Mouse (Mus musculus) erythroblast, embryonic 14.5 days (primary cell): ENCODE data around the gene Mbnl2. TPM values are rescaled to one million over a fixed set of nuclear protein-coding genes. Genes with fewer than 3 reads are reported as not detected.

Experiments used
- H3K27me3 ChIP-seq: 2 replicates; pipeline ENCODE4 v1.6.1; 2012; ENCODE audit warnings: inconsistent platforms; ENCODE audit not compliant: control insufficient read depth
- H3K36me3 ChIP-seq: 2 replicates; pipeline ENCODE4 v1.6.1; 2012; ENCODE audit warnings: mild to moderate bottlenecking, inconsistent platforms; ENCODE audit not compliant: control insufficient read depth
- H3K4me1 ChIP-seq: 2 replicates; pipeline ENCODE4 v1.6.1; 2012; ENCODE audit warnings: inconsistent platforms; ENCODE audit not compliant: control insufficient read depth
- H3K4me3 ChIP-seq: replicated peaks from 2 replicates; pipeline ENCODE3; 2012; ENCODE audit warnings: moderate library complexity, mild to moderate bottlenecking, inconsistent platforms
- H3K9me3 ChIP-seq: 2 replicates; pipeline ENCODE4 v1.6.1; 2012; ENCODE audit warnings: low read length, inconsistent platforms, mixed read lengths; ENCODE audit not compliant: control insufficient read depth
- GATA1 ChIP-seq: IDR thresholded peaks from 2 replicates; pipeline ENCODE4 v1.6.1; 2012; ENCODE audit warnings: low read length, inconsistent platforms, mixed read lengths
- TAL1 ChIP-seq: IDR thresholded peaks from 3 replicates; pipeline ENCODE4 v1.6.1; 2012; ENCODE audit warnings: low read length, inconsistent platforms, mixed read lengths
- polyA plus RNA-seq: library from polyadenylated mRNA; stranded (reverse); fragments of >175 nt; gene quantifications from 2 replicates; pipeline ENCODE4 v1.2.3, GENCODE M21; 2012

The Mbnl2 gene
- polyA plus RNA-seq, 1 experiment, result 0.18 TPM

- no peaks in the 10 kb centered on the region; the same call in 1 of the 2 replicates for H3K36me3 ChIP-seq
- H3K27me3 ChIP-seq, result no peaks in the 10 kb centered on the region
- no peak for TF ChIP-seq TAL1
- TF ChIP-seq GATA1, result no peak
- peaks cover 2% of the 10 kb centered on the region; the same call in 1 of the 2 replicates for H3K9me3 ChIP-seq
- no peak overlapping the region for H3K4me3 ChIP-seq
- no peaks in the 10 kb centered on the region for H3K4me1 ChIP-seq
These were observed 43.0 kb downstream of the Mbnl2 start for GRCm38 (mm10) chr14:120318326-120318935.

GRCm38 (mm10) chr14:120318974-120319731 lies 43.7 kb downstream of the Mbnl2 start:
- Histone ChIP-seq H3K9me3 (peaks cover 2% of the 10 kb centered on the region; the same call in 1 of the 2 replicates), H3K36me3 (no peaks in the 10 kb centered on the region; the same call in 1 of the 2 replicates), H3K4me1 (no peaks in the 10 kb centered on the region), H3K27me3 (no peaks in the 10 kb centered on the region), H3K4me3 (no peak overlapping the region)
- no peak for TF ChIP-seq TAL1
- no peak for TF ChIP-seq GATA1

- no peaks in the 10 kb centered on the region for H3K4me1 ChIP-seq
- H3K27me3 ChIP-seq, result no peaks in the 10 kb centered on the region
- peaks cover 3% of the 10 kb centered on the region for H3K36me3 ChIP-seq
- H3K4me3 ChIP-seq, result no peak overlapping the region
- H3K9me3 ChIP-seq, result peaks cover 2% of the 10 kb centered on the region; the same call in 1 of the 2 replicates
- TF ChIP-seq TAL1 (no peak), GATA1 (no peak)
These were observed 46.6 kb downstream of the Mbnl2 start for GRCm38 (mm10) chr14:120322041-120322440.

- Histone ChIP-seq H3K4me3 (no peak overlapping the region), H3K9me3 (no peaks in the 10 kb centered on the region), H3K27me3 (no peaks in the 10 kb centered on the region), H3K4me1 (no peaks in the 10 kb centered on the region), H3K36me3 (peaks cover 3% of the 10 kb centered on the region)
- TF ChIP-seq GATA1 (no peak), TAL1 (no peak)
These were observed 47.6 kb downstream of the Mbnl2 start for GRCm38 (mm10) chr14:120323111-120323510.

GRCm38 (mm10) chr14:120324061-120324791 lies 48.8 kb downstream of the Mbnl2 start:
- no peak overlapping the region for H3K4me3 ChIP-seq

GRCm38 (mm10) chr14:120324883-120325480 lies 49.5 kb downstream of the Mbnl2 start:
- H3K4me3 ChIP-seq, result no peak overlapping the region
- TF ChIP-seq TAL1 (no peak), GATA1 (no peak)
- no peaks in the 10 kb centered on the region for H3K4me1 ChIP-seq
- no peaks in the 10 kb centered on the region for H3K9me3 ChIP-seq
- H3K36me3 ChIP-seq, result peaks cover 3% of the 10 kb centered on the region
- no peaks in the 10 kb centered on the region for H3K27me3 ChIP-seq

More at GRCm38 (mm10) chr14:120324061-120324791, 48.8 kb downstream of the Mbnl2 start:
- Histone ChIP-seq H3K9me3 (no peaks in the 10 kb centered on the region), H3K36me3 (peaks cover 3% of the 10 kb centered on the region), H3K4me1 (no peaks in the 10 kb centered on the region), H3K27me3 (no peaks in the 10 kb centered on the region)
- TF ChIP-seq TAL1, result no peak
- no peak for TF ChIP-seq GATA1

- no peak overlapping the region for H3K4me3 ChIP-seq
These were observed 50.2 kb downstream of the Mbnl2 start for GRCm38 (mm10) chr14:120325673-120326072.

GRCm38 (mm10) chr14:120330454-120330853 lies 55.0 kb downstream of the Mbnl2 start:
- no peak overlapping the region for H3K4me3 ChIP-seq
- H3K36me3 ChIP-seq, result peaks cover 3% of the 10 kb centered on the region

More at GRCm38 (mm10) chr14:120325673-120326072, 50.2 kb downstream of the Mbnl2 start:
- TF ChIP-seq TAL1 (no peak), GATA1 (no peak)
- Histone ChIP-seq H3K4me1 (no peaks in the 10 kb centered on the region), H3K9me3 (no peaks in the 10 kb centered on the region), H3K27me3 (no peaks in the 10 kb centered on the region), H3K36me3 (peaks cover 3% of the 10 kb centered on the region)

More at GRCm38 (mm10) chr14:120330454-120330853, 55.0 kb downstream of the Mbnl2 start:
- TF ChIP-seq TAL1, result no peak
- Histone ChIP-seq H3K27me3 (no peaks in the 10 kb centered on the region), H3K4me1 (no peaks in the 10 kb centered on the region), H3K9me3 (no peaks in the 10 kb centered on the region)
